Mouse (Mus musculus) ovary, postnatal 14 days (tissue): ENCODE results near the gene Gm28079.
"Not testable (repeated sequence)": the region's sequence is repeated elsewhere in the genome, so short reads cannot be mapped to it uniquely, and the experiment has no call there.

ENCODE experiments used
- DNase-seq: peaks from one replicate; pipeline ENCODE4 v3.0.0; 2022; ENCODE audit warnings: low spot score

Gm28079 gene

DNA sequence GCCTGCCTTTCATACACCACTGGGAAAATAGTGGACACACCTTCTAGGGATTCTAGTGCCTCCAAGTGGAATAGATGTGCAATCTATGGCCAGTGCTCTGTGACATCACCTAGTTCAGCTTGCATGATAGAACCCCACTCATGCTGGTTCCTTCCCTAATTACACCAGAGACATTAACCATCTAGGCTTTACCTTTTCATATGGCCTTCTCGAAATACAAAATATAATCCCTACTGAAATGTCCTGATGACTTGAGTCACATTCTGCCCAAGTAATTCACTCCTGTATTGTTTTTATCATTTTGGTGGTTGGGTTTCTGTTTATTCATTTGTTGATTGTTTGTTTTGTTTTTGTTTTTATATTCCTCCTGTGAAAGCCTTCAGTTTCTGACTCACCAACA, at the start of gene Gm28079:
Gene Gm28079 (minus strand): TSS at position 101 of the 400 bp plus-strand sequence.
- DNase-seq: not testable (repeated sequence)
